Mouse (Mus musculus) kidney, adult 2 months (tissue): ENCODE measurements at regions not wholly inside any gene's neighbourhood (a gene's known extent, or its start where the extent isn't known, plus 50 kb on each side); places are given as distances from the start of the nearest gene placed in this dataset.
A peak's percentile ranks its signal among the peaks of the same experiment; 100 is the strongest.

Experiments
- DNase-seq: peaks from one replicate; pipeline ENCODE4 v3.0.0; 2021
- H3K27ac ChIP-seq: fragments of 200-500 bp; 2 replicates; pipeline ENCODE4 v1.5.1; 2012; ENCODE audit warnings: low read depth, low read length, control low read depth, inconsistent platforms; ENCODE audit not compliant: insufficient read depth
- H3K27me3 ChIP-seq: fragments of 200-500 bp; replicated peaks from 2 replicates; pipeline ENCODE4 v1.6.1; 2012; ENCODE audit warnings: mild to moderate bottlenecking, moderate library complexity, low read length, inconsistent platforms; ENCODE audit not compliant: control insufficient read depth, insufficient read depth
- H3K36me3 ChIP-seq: fragments of 200-500 bp; 2 replicates; pipeline ENCODE4 v1.6.1; 2012; ENCODE audit warnings: mild to moderate bottlenecking, moderate library complexity, low read length, inconsistent platforms; ENCODE audit not compliant: control insufficient read depth, insufficient read depth
- H3K4me1 ChIP-seq: fragments of 200-500 bp; 2 replicates; pipeline ENCODE4 v1.6.1; 2011; ENCODE audit warnings: low read length; ENCODE audit not compliant: control insufficient read depth, insufficient read depth
- H3K4me3 ChIP-seq: fragments of 200-500 bp; 2 replicates; pipeline ENCODE4 v1.5.1; 2011; ENCODE audit warnings: mild to moderate bottlenecking, low read depth, low read length, control low read depth; ENCODE audit not compliant: insufficient read depth
- CTCF ChIP-seq: fragments of 200-500 bp; conservative IDR thresholded peaks from 2 replicates; pipeline ENCODE4 v1.5.1; 2011; ENCODE audit warnings: low read depth, mild to moderate bottlenecking, control low read depth, low read length, moderate library complexity, mixed read lengths; ENCODE audit not compliant: insufficient read depth, insufficient read length
- POLR2A ChIP-seq: fragments of 200-500 bp; IDR thresholded peaks from one replicate; pipeline ENCODE4 v1.6.1; 2011; ENCODE audit warnings: low read depth, low read length, control low read depth
- WGBS: fragments of 180-500 bp; shearing (Covaris S2); methylation state at CpG from one replicate; pipeline ENCODE4 v1.1.7; 2018; 5-methylcytosine and 5-hydroxymethylcytosine counted together

DNA sequence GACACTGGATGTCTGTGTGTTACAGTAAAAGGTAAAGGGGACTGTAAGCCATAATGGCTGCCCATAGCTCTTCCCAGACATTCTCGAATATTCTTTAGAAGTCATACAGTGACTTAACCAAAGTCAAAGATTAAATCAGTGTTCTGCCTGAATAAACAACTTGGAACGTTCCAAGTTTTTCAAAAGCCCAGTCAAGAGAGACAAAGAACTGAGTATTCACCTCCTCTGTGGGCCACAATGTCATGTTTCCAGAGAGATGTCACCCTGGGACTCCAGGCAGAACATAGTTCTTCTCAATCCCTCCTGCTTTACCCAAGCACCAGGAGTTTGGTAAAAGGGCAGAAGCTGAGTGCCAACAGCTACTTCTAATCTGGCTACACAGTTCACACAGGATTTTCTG, 58.2 kb upstream of the Nt5e start:
- TF ChIP-seq POLR2A, result no peak
- no peak for TF ChIP-seq CTCF
- Histone ChIP-seq H3K27ac (peak overlapping the region; percentile 98), H3K36me3 (no peaks in the 10 kb centered on the region), H3K27me3 (no peaks in the 10 kb centered on the region), H3K4me1 (peaks cover 17% of the 10 kb centered on the region; the same call in 1 of the 2 replicates), H3K4me3 (no peak overlapping the region)
- WGBS, result 28% methylated on average over 2 of the region's 2 CpGs
- peak; percentile 72 for DNase-seq

DNA sequence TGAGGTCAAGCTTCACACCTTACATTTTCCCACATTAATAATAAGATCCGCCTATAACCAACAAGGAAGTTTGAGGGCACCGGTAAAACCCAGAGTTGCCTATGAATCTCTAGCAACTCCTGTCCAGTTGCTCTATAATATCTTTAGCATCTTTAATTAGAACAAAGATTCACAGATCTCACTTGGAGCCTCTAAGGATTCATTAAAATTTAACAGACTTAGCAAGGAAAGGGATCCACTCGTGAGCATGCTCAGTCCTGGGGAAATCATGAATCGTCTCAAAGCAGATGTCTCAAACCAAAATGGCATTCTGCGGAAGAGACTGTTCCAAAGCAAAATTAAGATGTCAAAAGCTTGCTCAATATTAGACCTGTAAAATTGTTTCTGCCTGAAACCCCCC, 57.8 kb upstream of the Nt5e start:
- DNase-seq, result peak; percentile 55
- Histone ChIP-seq H3K36me3 (no peaks in the 10 kb centered on the region), H3K4me3 (no peak overlapping the region), H3K27ac (peak overlapping the region; percentile 98), H3K4me1 (peaks cover 21% of the 10 kb centered on the region; the same call in 1 of the 2 replicates), H3K27me3 (no peaks in the 10 kb centered on the region)
- 51% methylated on average over 5 of the region's 5 CpGs for WGBS
- no peak for TF ChIP-seq CTCF
- TF ChIP-seq POLR2A, result no peak

DNA sequence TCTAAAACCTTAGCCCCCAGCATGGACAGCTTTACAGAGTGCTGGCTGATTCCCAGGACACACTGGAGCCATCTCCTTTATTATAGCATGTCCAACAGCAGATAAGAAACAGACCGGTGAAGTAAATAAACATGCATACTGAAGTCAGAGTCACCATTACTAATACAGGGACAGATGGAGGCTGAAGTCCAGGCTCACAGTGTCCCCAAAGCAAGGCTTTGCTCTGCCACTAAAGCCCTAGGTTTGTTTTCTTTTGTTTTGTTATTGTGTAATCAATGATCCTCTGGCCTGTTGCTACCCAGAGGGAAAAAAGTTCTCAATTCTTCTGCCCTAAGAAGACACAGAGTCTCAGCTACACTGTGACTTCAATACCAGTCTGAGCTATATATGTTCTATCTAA, 56.2 kb upstream of the Nt5e start:
- Histone ChIP-seq H3K4me1 (peaks cover 26% of the 10 kb centered on the region; the same call in 1 of the 2 replicates), H3K27ac (peak overlapping the region; percentile 52; the same call in 1 of the 2 replicates), H3K27me3 (no peaks in the 10 kb centered on the region), H3K36me3 (no peaks in the 10 kb centered on the region), H3K4me3 (no peak overlapping the region)
- 74% methylated on average over 1 of the region's 1 CpGs for WGBS
- TF ChIP-seq CTCF (no peak), POLR2A (no peak)
- DNase-seq, result peak; percentile 22

DNA sequence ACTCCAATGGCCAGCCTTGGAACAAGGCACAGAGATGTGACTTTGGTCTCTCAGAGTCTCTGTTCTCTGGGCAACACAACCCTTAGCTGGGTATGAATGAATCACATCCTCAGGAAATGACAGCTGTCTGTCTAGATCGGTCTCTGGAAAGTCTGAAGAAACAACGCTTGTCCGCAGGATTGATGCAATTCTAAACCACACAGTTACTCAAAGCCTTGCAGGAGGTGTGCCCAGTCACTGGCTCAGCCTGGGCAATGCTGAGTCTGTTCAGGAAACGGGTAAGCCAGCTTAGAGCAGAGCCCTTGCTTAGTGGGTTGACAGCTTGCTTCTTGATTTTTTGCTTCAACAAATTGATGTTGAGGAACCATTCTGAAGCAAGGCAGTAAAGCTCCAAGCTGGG, 53.7 kb upstream of the Nt5e start:
- Histone ChIP-seq H3K4me1 (peaks cover 27% of the 10 kb centered on the region; the same call in 1 of the 2 replicates), H3K4me3 (no peak overlapping the region), H3K27ac (no peak overlapping the region), H3K36me3 (no peaks in the 10 kb centered on the region), H3K27me3 (no peaks in the 10 kb centered on the region)
- DNase-seq, result no peak
- TF ChIP-seq CTCF, result no peak
- no peak for TF ChIP-seq POLR2A
- WGBS, result 83% methylated on average over 4 of the region's 4 CpGs

DNA sequence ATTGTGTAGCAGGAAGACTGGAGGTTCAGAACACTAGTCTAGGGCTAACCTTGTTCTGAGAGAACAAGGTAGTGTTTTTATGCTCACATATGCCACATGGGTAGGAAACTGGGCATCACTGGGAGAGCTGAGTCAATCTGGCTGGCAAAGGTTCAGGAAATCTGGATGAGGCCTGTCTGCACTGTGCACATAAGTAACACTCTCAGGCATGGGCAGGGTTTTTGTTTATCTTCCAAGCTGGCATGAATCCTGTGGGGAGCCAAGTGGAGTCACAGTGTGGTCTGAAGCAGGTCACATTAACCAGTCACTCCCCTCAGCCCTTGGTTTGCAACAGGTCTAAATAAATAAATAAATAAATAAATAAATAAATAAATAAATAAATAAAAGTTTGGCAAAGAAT, 53.0 kb upstream of the Nt5e start:
- Histone ChIP-seq H3K36me3 (no peaks in the 10 kb centered on the region), H3K27me3 (no peaks in the 10 kb centered on the region), H3K4me1 (peaks cover 19% of the 10 kb centered on the region; the same call in 1 of the 2 replicates), H3K4me3 (no peak overlapping the region), H3K27ac (peak overlapping the region; percentile 89)
- no peak for TF ChIP-seq POLR2A
- no peak for TF ChIP-seq CTCF
- DNase-seq, result peak; percentile 68

DNA sequence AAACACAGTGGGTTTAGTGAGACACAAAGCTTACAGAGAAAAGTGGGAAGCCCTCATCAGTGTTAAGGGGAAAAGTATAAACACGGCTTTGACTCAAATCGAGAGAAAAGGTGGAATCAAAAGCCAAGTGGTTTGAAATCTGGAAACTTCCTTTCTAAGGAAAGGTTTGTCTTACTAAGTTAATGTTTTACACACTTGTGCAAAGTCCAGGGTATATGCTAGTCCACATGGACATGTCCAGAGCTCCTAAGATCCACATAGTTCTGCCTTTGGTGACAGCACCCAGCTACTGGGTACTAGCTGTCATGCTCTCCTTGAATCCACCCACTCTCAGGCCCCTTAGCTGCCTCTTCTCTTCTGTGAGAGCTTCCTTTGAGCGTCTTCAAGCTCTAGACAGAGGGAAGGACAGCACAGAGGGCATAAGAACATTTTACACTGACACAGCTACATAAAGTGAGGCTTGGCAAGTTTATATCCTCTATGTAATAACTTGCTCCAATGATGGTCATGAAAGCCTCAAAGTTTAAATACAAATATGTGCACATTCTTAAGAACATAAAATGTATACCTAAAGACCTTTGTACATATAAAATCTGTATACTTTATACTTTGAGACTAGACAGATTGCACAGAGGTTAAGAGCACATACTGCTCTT, 52.2 kb upstream of the Nt5e start:
- Histone ChIP-seq H3K4me3 (no peak overlapping the region), H3K27ac (peak overlapping the region; percentile 89), H3K36me3 (no peaks in the 10 kb centered on the region), H3K27me3 (no peaks in the 10 kb centered on the region), H3K4me1 (peaks cover 18% of the 10 kb centered on the region; the same call in 1 of the 2 replicates)
- TF ChIP-seq CTCF, result no peak
- TF ChIP-seq POLR2A, result no peak
- WGBS, result 38% methylated on average over 3 of the region's 3 CpGs
- peak; percentile 74 for DNase-seq

DNA sequence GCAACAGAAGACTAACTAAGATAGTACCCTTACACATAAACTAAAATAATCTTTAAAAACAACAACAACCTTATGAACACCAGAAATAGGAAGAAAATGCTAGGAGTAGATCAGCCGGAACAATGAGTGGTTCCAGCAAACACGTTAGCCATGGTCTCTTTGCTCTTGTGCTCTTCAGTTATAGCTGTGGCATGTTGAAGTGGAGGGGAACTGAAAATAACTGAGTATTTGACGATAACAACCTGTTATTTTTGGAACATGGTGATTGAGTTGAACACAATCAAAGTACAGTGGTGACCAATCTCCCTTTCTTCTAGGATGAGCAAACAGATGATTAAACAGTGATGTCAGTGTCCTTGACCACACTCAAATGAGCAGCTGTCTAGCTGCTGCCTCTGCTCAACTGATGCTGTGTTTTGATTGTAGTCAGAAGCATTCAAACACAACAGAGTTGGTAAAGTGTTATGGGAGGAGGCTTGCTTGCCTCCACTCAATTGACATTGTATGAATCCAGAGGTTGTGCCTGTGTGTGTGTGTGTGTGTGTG, 50.9 kb upstream of the Nt5e start:
- DNase-seq, result no peak
- 75% methylated on average over 3 of the region's 3 CpGs for WGBS
- TF ChIP-seq POLR2A (no peak), CTCF (no peak)

More for the DNA sequence above, 50.9 kb upstream of the Nt5e start:
- H3K4me1 ChIP-seq, result peaks cover 18% of the 10 kb centered on the region; the same call in 1 of the 2 replicates
- no peaks in the 10 kb centered on the region for H3K36me3 ChIP-seq
- no peaks in the 10 kb centered on the region for H3K27me3 ChIP-seq
- no peak overlapping the region for H3K27ac ChIP-seq
- H3K4me3 ChIP-seq, result no peak overlapping the region
